13 mouse cellular contexts compared by ENCODE assay signal in the genomic region with DNA sequence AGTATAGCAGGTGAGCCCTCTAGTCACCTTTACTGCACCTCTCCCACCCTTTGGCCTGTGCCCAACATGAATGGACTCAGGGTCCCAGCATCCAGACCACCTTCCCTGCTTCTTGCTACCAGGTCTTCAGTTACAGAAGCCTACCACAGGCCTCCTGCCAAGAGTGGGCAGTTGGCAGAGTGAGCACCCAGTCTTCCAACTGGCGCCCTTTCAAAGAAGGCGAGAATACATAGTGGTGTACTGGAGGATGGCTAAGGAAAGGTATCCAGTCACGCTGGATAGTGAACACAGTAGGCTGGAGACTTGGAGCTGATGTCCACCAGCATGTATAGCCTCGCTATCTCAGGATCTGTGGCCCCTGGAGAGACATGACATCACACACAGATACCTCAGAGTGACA. TPM values are rescaled to one million over a fixed set of nuclear protein-coding genes. Genes with fewer than 3 reads are reported as not detected.
"Had no signal": no experiment of that assay in that cellular context is flagged by ENCODE, and none has a peak within 500 bp of the region (broad histone marks: within the 10 kb centered on the region; RNA-seq: fewer than 3 reads in every experiment).

No protein-coding gene starts in this region.

- DNase-seq: kidney, adult 11 months; kidney, adult 8-10 months; kidney, postnatal 10 days; kidney, postnatal 36 days; left cerebral cortex, postnatal 4 days; liver, postnatal 0 days; lung, embryonic 14.5 days; retina, postnatal 1 day; thymus, adult 18-20 months; thymus, postnatal 36 days had no signal

RNA-seq across cellular contexts. Expression of a gene that starts 3.0 kb away (rescaled TPM):
- total RNA-seq: monocyte, adult 5-6 weeks; neutrophil, adult 5-6 weeks had no signal

RNA-seq across cellular contexts. Expression of a gene that starts 38.9 kb away (rescaled TPM):
- total RNA-seq: megakaryocyte, adult 5-6 weeks; monocyte, adult 5-6 weeks; neutrophil, adult 5-6 weeks had no signal
